Mouse (Mus musculus): ENCODE data around the gene Lcor. TPM values are rescaled to one million over a fixed set of nuclear protein-coding genes. Genes with fewer than 3 reads are reported as not detected.

Lcor gene
- polyA plus RNA-seq, 1 experiment from 2014 or later = 17.8 TPM

DNA sequence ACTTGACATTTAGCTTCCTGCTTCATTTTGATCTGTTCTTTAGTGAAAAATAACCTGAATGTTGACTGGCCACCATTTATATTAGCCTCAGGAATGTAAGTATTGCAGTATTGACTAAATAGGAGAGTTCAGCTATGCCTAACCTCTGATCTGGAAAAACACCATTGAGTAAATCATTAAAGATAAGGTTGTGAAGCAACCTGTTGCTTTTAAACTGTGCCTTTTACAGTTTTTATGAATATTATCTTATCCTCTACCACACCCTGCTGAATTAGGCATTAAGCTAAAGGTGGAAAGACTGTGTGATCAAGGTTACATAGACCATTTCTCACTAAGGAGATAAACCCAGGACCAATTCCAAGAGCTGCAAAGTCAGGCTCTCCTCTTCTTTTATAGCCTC lies 95.1 kb downstream of the Lcor start:
- H3K36me3 ChIP-seq (replicated peaks; ENCODE audit: control insufficient read depth, insufficient read depth) = peaks cover 15% of the 10 kb centered on the region

GRCm38 (mm10) chr19:41579311-41579920 lies 97.0 kb downstream of the Lcor start:
- no peaks in the 10 kb centered on the region for H3K9me3 ChIP-seq (ENCODE audit: control insufficient read depth, low read length)
- WGBS = 84% methylated on average over 4 of the region's 4 CpGs
- no peak overlapping the region for H3K4me3 ChIP-seq (replicated peaks; ENCODE audit: low read length)
- DNase-seq (ENCODE audit: low spot score) (no peak), ATAC-seq (ENCODE audit: low FRiP score) (no peak)
- peaks cover 33% of the 10 kb centered on the region for H3K36me3 ChIP-seq (replicated peaks; ENCODE audit: control insufficient read depth, insufficient read depth)
- H3K4me2 ChIP-seq (replicated peaks) = no peak overlapping the region
- no peaks in the 10 kb centered on the region for H3K27me3 ChIP-seq (ENCODE audit: control insufficient read depth, insufficient read depth, low read length)
- no peak overlapping the region for H3K9ac ChIP-seq
- H3K4me1 ChIP-seq (replicated peaks; ENCODE audit: control insufficient read depth, insufficient read depth, low read length) = no peaks in the 10 kb centered on the region
- no peak overlapping the region for H3K27ac ChIP-seq

More for the DNA sequence above, 95.1 kb downstream of the Lcor start:
- no peaks in the 10 kb centered on the region for H3K27me3 ChIP-seq (ENCODE audit: control insufficient read depth, insufficient read depth, low read length)
- ATAC-seq (ENCODE audit: low FRiP score) = no peak
- no peak overlapping the region for H3K4me2 ChIP-seq (replicated peaks)
- H3K9me3 ChIP-seq (ENCODE audit: control insufficient read depth, low read length) = no peaks in the 10 kb centered on the region
- no peak for DNase-seq (ENCODE audit: low spot score)
- no peak overlapping the region for H3K27ac ChIP-seq
- H3K4me1 ChIP-seq (replicated peaks; ENCODE audit: control insufficient read depth, insufficient read depth, low read length) = no peaks in the 10 kb centered on the region
- H3K9ac ChIP-seq = no peak overlapping the region
- no peak overlapping the region for H3K4me3 ChIP-seq (replicated peaks; ENCODE audit: low read length)

- ATAC-seq (ENCODE audit: low FRiP score) (no peak), DNase-seq (ENCODE audit: low spot score) (no peak)
- Histone ChIP-seq H3K27me3 (ENCODE audit: control insufficient read depth, insufficient read depth, low read length) (no peaks in the 10 kb centered on the region), H3K4me3 (replicated peaks; ENCODE audit: low read length) (no peak within 1 kb of the TSS), H3K9ac (no peak within 1 kb of the TSS), H3K9me3 (ENCODE audit: control insufficient read depth, low read length) (no peaks in the 10 kb centered on the region), H3K36me3 (replicated peaks; ENCODE audit: control insufficient read depth, insufficient read depth) (peaks cover 50% of the 10 kb centered on the region), H3K4me2 (replicated peaks) (no peak within 1 kb of the TSS), H3K27ac (no peak within 1 kb of the TSS), H3K4me1 (replicated peaks; ENCODE audit: control insufficient read depth, insufficient read depth, low read length) (no peaks in the 10 kb centered on the region)
- 94% methylated on average over 23 of the region's 23 CpGs for WGBS
These were observed 99.4 kb downstream of the Lcor start, which contains the start of gene Gm340 for GRCm38 (mm10) chr19:41581706-41582420. Gene Gm340 (plus strand): TSS chr19:41582370.

GRCm38 (mm10) chr19:41582918-41583514 lies 100.6 kb downstream of the Lcor start:
- H3K4me2 ChIP-seq (replicated peaks) = no peak overlapping the region
- no peaks in the 10 kb centered on the region for H3K9me3 ChIP-seq (ENCODE audit: control insufficient read depth, low read length)
- peaks cover 50% of the 10 kb centered on the region for H3K36me3 ChIP-seq (replicated peaks; ENCODE audit: control insufficient read depth, insufficient read depth)
- H3K27ac ChIP-seq = no peak overlapping the region
- no peaks in the 10 kb centered on the region for H3K27me3 ChIP-seq (ENCODE audit: control insufficient read depth, insufficient read depth, low read length)
- H3K9ac ChIP-seq = no peak overlapping the region
- no peak for ATAC-seq (ENCODE audit: low FRiP score)
- no peaks in the 10 kb centered on the region for H3K4me1 ChIP-seq (replicated peaks; ENCODE audit: control insufficient read depth, insufficient read depth, low read length)
- WGBS = 96% methylated on average over 5 of the region's 5 CpGs
- no peak for DNase-seq (ENCODE audit: low spot score)
- no peak overlapping the region for H3K4me3 ChIP-seq (replicated peaks; ENCODE audit: low read length)

- 0 out of 2 replicates have a peak, but pooled peaks cover under 1% of the 10 kb centered on the region for H3K4me1 ChIP-seq (replicated peaks; ENCODE audit: control insufficient read depth, insufficient read depth, low read length)
- no peak overlapping the region for H3K4me3 ChIP-seq (replicated peaks; ENCODE audit: low read length)
- DNase-seq (ENCODE audit: low spot score) (no peak), ATAC-seq (ENCODE audit: low FRiP score) (no peak)
- H3K27ac ChIP-seq = no peak overlapping the region
- H3K27me3 ChIP-seq (ENCODE audit: control insufficient read depth, insufficient read depth, low read length) = no peaks in the 10 kb centered on the region
- peaks cover 43% of the 10 kb centered on the region for H3K36me3 ChIP-seq (replicated peaks; ENCODE audit: control insufficient read depth, insufficient read depth)
- H3K9me3 ChIP-seq (ENCODE audit: control insufficient read depth, low read length) = no peaks in the 10 kb centered on the region
- H3K4me2 ChIP-seq (replicated peaks) = no peak overlapping the region
- H3K9ac ChIP-seq = no peak overlapping the region
- WGBS = 92% methylated on average over 10 of the region's 10 CpGs
These were observed 104.3 kb downstream of the Lcor start for GRCm38 (mm10) chr19:41586752-41587151.

GRCm38 (mm10) chr19:41587431-41588222 lies 105.2 kb downstream of the Lcor start:
- no peaks in the 10 kb centered on the region for H3K27me3 ChIP-seq (ENCODE audit: control insufficient read depth, insufficient read depth, low read length)
- no peak for ATAC-seq (ENCODE audit: low FRiP score)
- 80% methylated on average over 20 of the region's 20 CpGs for WGBS
- H3K9me3 ChIP-seq (ENCODE audit: control insufficient read depth, low read length) = no peaks in the 10 kb centered on the region
- no peak overlapping the region for H3K9ac ChIP-seq
- no peak overlapping the region for H3K4me3 ChIP-seq (replicated peaks; ENCODE audit: low read length)
- H3K36me3 ChIP-seq (replicated peaks; ENCODE audit: control insufficient read depth, insufficient read depth) = peaks cover 34% of the 10 kb centered on the region
- no peak overlapping the region for H3K27ac ChIP-seq
- H3K4me1 ChIP-seq (replicated peaks; ENCODE audit: control insufficient read depth, insufficient read depth, low read length) = peaks cover 5% of the 10 kb centered on the region; the same call in 1 of the 2 replicates
- H3K4me2 ChIP-seq (replicated peaks) = no peak overlapping the region
- DNase-seq (ENCODE audit: low spot score) = no peak

DNA sequence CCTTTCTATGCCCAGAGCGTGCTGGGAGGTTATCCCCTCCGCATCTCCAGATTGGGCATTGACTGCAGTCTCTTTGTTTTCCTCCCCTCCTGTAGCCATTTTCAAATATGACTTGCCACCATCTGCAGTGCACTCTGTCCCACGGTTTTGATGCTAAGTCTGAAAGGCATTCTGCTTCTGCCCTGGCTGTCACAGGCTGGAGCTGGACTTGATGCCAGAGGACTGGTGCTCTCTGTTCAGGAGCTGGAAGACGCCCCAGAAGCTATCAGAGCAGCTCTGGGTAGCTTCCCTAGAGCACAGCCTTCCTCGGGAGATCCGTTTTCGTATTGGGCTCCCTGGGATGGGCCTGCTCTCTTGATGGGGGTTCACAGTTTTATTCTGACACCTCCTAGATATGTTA lies 106.6 kb downstream of the Lcor start:
- Histone ChIP-seq H3K4me1 (replicated peaks; ENCODE audit: control insufficient read depth, insufficient read depth, low read length) (peaks cover 5% of the 10 kb centered on the region; the same call in 1 of the 2 replicates), H3K4me3 (replicated peaks; ENCODE audit: low read length) (no peak overlapping the region), H3K27ac (no peak overlapping the region), H3K9ac (no peak overlapping the region), H3K4me2 (replicated peaks) (no peak overlapping the region), H3K27me3 (ENCODE audit: control insufficient read depth, insufficient read depth, low read length) (no peaks in the 10 kb centered on the region), H3K9me3 (ENCODE audit: control insufficient read depth, low read length) (no peaks in the 10 kb centered on the region), H3K36me3 (replicated peaks; ENCODE audit: control insufficient read depth, insufficient read depth) (peaks cover 20% of the 10 kb centered on the region; the same call in 1 of the 2 replicates)
- DNase-seq (ENCODE audit: low spot score) (no peak), ATAC-seq (ENCODE audit: low FRiP score) (no peak)
- 86% methylated on average over 7 of the region's 7 CpGs for WGBS

GRCm38 (mm10) chr19:41589681-41590080 lies 107.2 kb downstream of the Lcor start:
- no peaks in the 10 kb centered on the region for H3K27me3 ChIP-seq (ENCODE audit: control insufficient read depth, insufficient read depth, low read length)
- DNase-seq (ENCODE audit: low spot score) = no peak
- no peaks in the 10 kb centered on the region for H3K9me3 ChIP-seq (ENCODE audit: control insufficient read depth, low read length)
- no peak for ATAC-seq (ENCODE audit: low FRiP score)
- peaks cover 14% of the 10 kb centered on the region; the same call in 1 of the 2 replicates for H3K36me3 ChIP-seq (replicated peaks; ENCODE audit: control insufficient read depth, insufficient read depth)
- no peak overlapping the region for H3K4me2 ChIP-seq (replicated peaks)
- no peak overlapping the region for H3K9ac ChIP-seq
- H3K4me3 ChIP-seq (replicated peaks; ENCODE audit: low read length) = no peak overlapping the region
- 65% methylated on average over 8 of the region's 8 CpGs for WGBS
- no peak overlapping the region for H3K27ac ChIP-seq
- H3K4me1 ChIP-seq (replicated peaks; ENCODE audit: control insufficient read depth, insufficient read depth, low read length) = peaks cover 5% of the 10 kb centered on the region; the same call in 1 of the 2 replicates

DNA sequence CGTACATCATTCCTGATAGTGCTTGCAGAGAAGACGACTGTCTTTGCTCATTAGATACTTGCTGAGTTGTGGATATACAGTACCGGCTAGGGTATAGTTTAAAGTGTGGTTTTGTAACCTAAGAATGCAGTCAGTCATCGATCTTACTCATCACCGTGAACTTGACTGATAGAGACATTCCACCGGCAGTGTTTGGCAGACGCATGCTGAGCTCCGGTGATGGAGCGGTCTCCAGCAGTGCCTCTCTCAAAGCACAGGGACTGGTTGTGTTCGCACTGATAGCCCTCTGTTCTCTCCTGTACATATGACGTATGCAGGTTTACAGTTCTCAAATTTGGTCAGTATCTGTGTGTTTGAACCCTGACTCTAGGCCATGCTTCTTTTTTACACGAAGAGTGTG lies 109.4 kb downstream of the Lcor start:
- DNase-seq (ENCODE audit: low spot score) (no peak), ATAC-seq (ENCODE audit: low FRiP score) (no peak)
- no peak overlapping the region for H3K9ac ChIP-seq
- H3K4me3 ChIP-seq (replicated peaks; ENCODE audit: low read length) = no peak overlapping the region
- peaks cover 5% of the 10 kb centered on the region; the same call in 1 of the 2 replicates for H3K4me1 ChIP-seq (replicated peaks; ENCODE audit: control insufficient read depth, insufficient read depth, low read length)
- 73% methylated on average over 12 of the region's 12 CpGs for WGBS
- no peaks in the 10 kb centered on the region for H3K36me3 ChIP-seq (replicated peaks; ENCODE audit: control insufficient read depth, insufficient read depth)
- no peaks in the 10 kb centered on the region for H3K9me3 ChIP-seq (ENCODE audit: control insufficient read depth, low read length)
- H3K27me3 ChIP-seq (ENCODE audit: control insufficient read depth, insufficient read depth, low read length) = no peaks in the 10 kb centered on the region
- no peak overlapping the region for H3K27ac ChIP-seq
- H3K4me2 ChIP-seq (replicated peaks) = no peak overlapping the region

Data from hindbrain, embryonic 14.5 days (tissue).